Mouse (Mus musculus): ENCODE results near the gene Gm1979.
"Not testable (repeated sequence)": the region's sequence is repeated elsewhere in the genome, so short reads cannot be mapped to it uniquely, and the experiment has no call there.

GRCm38 (mm10) chr5:25972563-25972962, 32.0 kb downstream of the Gm1979 start, which contains the start of gene Gm21680:
- TF ChIP-seq MAFK (IDR thresholded peaks at IDR 0.05; ENCODE audit: insufficient read depth, low read depth, low read length); CHD2 (IDR thresholded peaks at IDR 0.05; ENCODE audit: low read depth, low read length); HCFC1 (IDR thresholded peaks at IDR 0.05; ENCODE audit: borderline replicate concordance, insufficient read depth, low read length); ZNF384 (IDR thresholded peaks at IDR 0.05; ENCODE audit: low read depth, low read length): not testable (repeated sequence)
